Mouse (Mus musculus) heart, embryonic 13.5 days (tissue): ENCODE data around the gene Cox17. TPM values are rescaled to one million over a fixed set of nuclear protein-coding genes. Genes with fewer than 3 reads are reported as not detected.
A peak's percentile ranks its signal among the peaks of the same experiment; 100 is the strongest.

ENCODE experiments used
- ATAC-seq: fragments of 200-750 bp; cut with Nextera tagmentation; 2 replicates; pipeline ENCODE4 v1.8.0; 2017; ENCODE audit warnings: moderate TSS enrichment; ENCODE audit not compliant: insufficient number of reproducible peaks, low FRiP score, low TSS enrichment; ENCODE audit errors: extremely low read depth
- H3K27ac ChIP-seq: fragments of 300-500 bp; sonication (generic); replicated peaks from 2 replicates; pipeline ENCODE4 v1.5.1; 2015; ENCODE audit warnings: moderate library complexity, mild to moderate bottlenecking, inconsistent platforms
- H3K27me3 ChIP-seq: fragments of 300-500 bp; sonication (generic); replicated peaks from 2 replicates; pipeline ENCODE4 v1.6.1; 2015; ENCODE audit warnings: mild to moderate bottlenecking, inconsistent platforms
- H3K36me3 ChIP-seq: fragments of 300-500 bp; sonication (generic); 2 replicates; pipeline ENCODE4 v1.6.1; 2015; ENCODE audit warnings: mild to moderate bottlenecking, inconsistent platforms
- H3K4me1 ChIP-seq: fragments of 300-500 bp; sonication (generic); 2 replicates; pipeline ENCODE4 v1.6.1; 2015; ENCODE audit warnings: inconsistent platforms
- H3K4me2 ChIP-seq: fragments of 300-500 bp; sonication (generic); 2 replicates; pipeline ENCODE4 v1.6.1; 2015; ENCODE audit warnings: inconsistent platforms, mild to moderate bottlenecking, moderate library complexity
- H3K4me3 ChIP-seq: fragments of 300-500 bp; sonication (generic); 2 replicates; pipeline ENCODE4 v1.5.1; 2015; ENCODE audit warnings: moderate library complexity, mild to moderate bottlenecking, inconsistent platforms
- H3K9ac ChIP-seq: fragments of 300-500 bp; sonication (generic); 2 replicates; pipeline ENCODE4 v1.6.1; 2015; ENCODE audit warnings: inconsistent platforms, mild to moderate bottlenecking, moderate library complexity
- H3K9me3 ChIP-seq: fragments of 300-500 bp; sonication (generic); 2 replicates; pipeline ENCODE4 v1.6.1; 2016; ENCODE audit warnings: inconsistent platforms
- WGBS: fragments of 180-500 bp; shearing (Covaris S2); methylation state at CpG from one replicate; pipeline ENCODE4 v1.1.7; 2015; ENCODE audit warnings: mixed read lengths; 5-methylcytosine and 5-hydroxymethylcytosine counted together
- polyA plus RNA-seq: library from polyadenylated mRNA; unstranded; fragments of >200 nt; fragmentation: Nextera tagmentation; extraction: Ambion mirVana; gene quantifications from 2 replicates; pipeline ENCODE4 v1.2.1, GENCODE M21; 2015

Cox17 gene
- polyA plus RNA-seq, 1 experiment from 2014 or later, result 237 TPM

DNA sequence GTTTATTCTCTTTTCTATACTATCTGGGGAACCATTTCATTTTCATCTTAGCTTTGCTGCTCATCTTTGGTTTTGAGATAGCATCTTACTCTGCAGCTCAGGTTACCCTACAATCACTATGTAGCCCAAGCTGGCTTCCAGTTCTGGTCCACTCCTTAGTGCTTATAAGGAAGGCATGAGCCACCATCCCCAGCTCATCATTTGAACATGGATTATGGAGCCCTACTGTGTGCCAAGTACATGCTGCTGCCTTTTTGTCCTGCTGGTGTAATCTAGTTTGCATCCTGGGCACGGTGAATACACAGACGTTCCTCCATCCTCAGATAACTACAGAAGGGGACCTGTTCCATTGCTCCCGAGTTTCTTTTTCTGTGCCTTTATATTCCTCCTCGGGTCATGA, 26.1 kb downstream of the Cox17 start:
- peak overlapping the region; percentile 59 for H3K4me2 ChIP-seq
- peaks cover 91% of the 10 kb centered on the region for H3K4me1 ChIP-seq
- ATAC-seq, result no peak
- H3K36me3 ChIP-seq, result peaks cover 93% of the 10 kb centered on the region
- peak overlapping the region; percentile 23; the same call in 1 of the 2 replicates for H3K4me3 ChIP-seq
- H3K9ac ChIP-seq, result no peak overlapping the region; the same call in 1 of the 2 replicates
- WGBS, result 63% methylated on average over 4 of the region's 4 CpGs
- H3K27ac ChIP-seq, result no peak overlapping the region
- H3K27me3 ChIP-seq, result no peaks in the 10 kb centered on the region
- H3K9me3 ChIP-seq, result no peaks in the 10 kb centered on the region

DNA sequence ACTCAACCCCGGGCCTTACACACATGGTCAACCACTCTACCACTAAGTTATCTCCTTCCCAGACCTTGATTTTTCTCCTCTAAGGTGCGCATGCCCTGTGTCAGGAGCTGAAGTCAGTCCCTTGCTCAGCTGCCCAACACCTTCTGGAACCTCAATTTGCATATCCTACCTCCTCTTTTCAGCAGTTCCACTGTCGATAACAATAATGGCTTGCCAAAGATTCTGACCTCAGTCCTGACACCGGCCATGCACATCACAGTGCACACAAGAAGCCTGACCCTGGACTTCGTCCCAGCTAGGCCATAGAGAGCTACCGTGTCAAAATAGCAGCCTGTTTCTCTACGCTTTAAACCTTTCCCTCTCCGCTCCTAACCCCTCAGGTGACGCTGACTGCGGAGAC, 26.6 kb downstream of the Cox17 start:
- H3K9ac ChIP-seq, result peak overlapping the region; percentile 29; the same call in 1 of the 2 replicates
- WGBS, result 62% methylated on average over 10 of the region's 10 CpGs
- no peaks in the 10 kb centered on the region for H3K27me3 ChIP-seq
- H3K27ac ChIP-seq, result peak overlapping the region; percentile 20
- H3K4me3 ChIP-seq, result no peak overlapping the region
- H3K4me1 ChIP-seq, result peaks cover 89% of the 10 kb centered on the region
- H3K4me2 ChIP-seq, result peak overlapping the region; percentile 59
- no peaks in the 10 kb centered on the region for H3K9me3 ChIP-seq
- no peak for ATAC-seq
- peaks cover 95% of the 10 kb centered on the region for H3K36me3 ChIP-seq

DNA sequence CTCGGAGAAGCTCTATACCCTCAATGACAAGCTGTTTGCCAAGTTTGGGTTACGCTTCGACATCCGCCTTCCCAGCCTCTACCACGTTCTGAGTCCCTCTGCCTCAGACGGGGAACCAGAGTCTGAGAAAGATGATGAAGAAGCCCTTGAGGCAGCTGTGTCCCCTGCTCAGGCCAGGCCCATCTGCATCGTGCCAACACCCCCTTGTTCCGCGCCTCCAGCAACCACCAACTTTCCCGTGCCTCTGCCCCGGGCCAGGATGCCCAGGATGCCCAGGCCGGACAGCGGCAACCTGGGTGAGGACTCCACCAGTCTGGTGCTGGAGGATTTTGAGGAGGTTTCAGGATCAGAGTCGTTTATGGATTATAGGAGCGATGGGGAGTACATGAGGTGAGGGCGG, 27.1 kb downstream of the Cox17 start:
- no peaks in the 10 kb centered on the region for H3K9me3 ChIP-seq
- no peak for ATAC-seq
- peak overlapping the region; percentile 59 for H3K4me2 ChIP-seq
- WGBS, result 75% methylated on average over 16 of the region's 16 CpGs
- H3K27ac ChIP-seq, result peak overlapping the region; percentile 20
- 0 out of 2 replicates have a peak overlapping the region, but pooled peaks have one; percentile 14 for H3K4me3 ChIP-seq
- H3K4me1 ChIP-seq, result peaks cover 89% of the 10 kb centered on the region
- peak overlapping the region; percentile 29; the same call in 1 of the 2 replicates for H3K9ac ChIP-seq
- H3K36me3 ChIP-seq, result peaks cover 97% of the 10 kb centered on the region
- H3K27me3 ChIP-seq, result no peaks in the 10 kb centered on the region

DNA sequence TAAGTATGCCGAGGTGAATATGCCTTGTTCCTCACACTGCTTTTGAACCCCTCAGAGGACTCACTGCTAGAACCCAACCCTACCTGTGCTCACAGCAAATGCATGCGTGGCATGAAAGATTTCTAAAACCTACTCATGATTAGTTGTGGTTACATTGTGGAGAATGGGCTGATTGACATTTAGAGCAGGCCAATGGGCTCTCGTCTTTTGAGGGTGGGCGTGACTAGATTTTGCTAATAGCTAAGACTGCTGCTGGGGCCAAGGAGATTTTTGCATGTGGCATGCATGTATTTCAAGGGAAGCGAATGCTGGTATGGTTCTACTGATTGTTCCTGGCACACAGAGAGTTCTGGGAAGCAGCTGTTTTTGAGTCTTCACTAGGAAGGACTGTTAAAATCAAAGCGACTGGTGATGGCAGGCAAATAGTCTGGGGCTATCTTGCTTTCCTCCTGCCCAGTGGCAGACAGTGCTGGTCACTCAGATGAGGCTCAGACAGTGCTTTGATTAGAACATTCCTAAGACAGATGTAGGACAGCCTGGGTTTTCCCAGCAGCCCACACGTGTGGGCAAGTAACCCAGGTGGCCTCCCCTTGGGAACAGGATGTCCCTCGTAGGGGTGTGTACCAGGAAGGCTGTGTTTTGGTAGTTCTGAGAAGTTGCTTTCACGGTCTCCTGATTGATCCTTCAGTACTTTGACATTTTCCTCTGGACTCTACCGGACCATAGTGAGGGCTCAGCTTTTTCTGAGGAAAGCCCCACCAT, 27.8 kb downstream of the Cox17 start:
- Histone ChIP-seq H3K4me2 (peak overlapping the region; percentile 59), H3K9ac (peak overlapping the region; percentile 70), H3K27ac (peak overlapping the region; percentile 46), H3K4me1 (peaks cover 87% of the 10 kb centered on the region), H3K9me3 (no peaks in the 10 kb centered on the region), H3K4me3 (peak overlapping the region; percentile 14; the same call in 1 of the 2 replicates), H3K27me3 (no peaks in the 10 kb centered on the region), H3K36me3 (peaks cover 93% of the 10 kb centered on the region)
- no peak for ATAC-seq
- 54% methylated on average over 10 of the region's 10 CpGs for WGBS

DNA sequence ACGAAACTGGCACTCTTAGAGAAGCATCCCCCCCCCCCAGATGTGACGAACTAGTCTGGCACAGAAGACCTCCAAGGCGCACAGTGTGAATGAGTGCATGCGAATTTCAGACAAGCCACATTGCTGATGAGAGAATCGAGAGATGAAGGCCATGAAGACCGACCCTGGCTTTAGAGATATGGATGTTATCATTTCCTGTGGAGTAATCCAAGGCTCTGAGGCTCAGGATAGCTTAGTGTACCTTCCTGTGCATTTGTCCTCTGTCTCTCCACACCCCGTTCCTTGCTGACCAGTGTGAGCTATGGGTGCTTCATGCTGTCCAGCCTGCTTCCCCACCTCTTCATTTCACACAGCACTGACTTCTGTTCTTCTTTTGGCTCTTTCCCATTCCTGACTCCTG, 28.4 kb downstream of the Cox17 start:
- H3K4me1 ChIP-seq, result peaks cover 85% of the 10 kb centered on the region
- peak overlapping the region; percentile 14; the same call in 1 of the 2 replicates for H3K4me3 ChIP-seq
- 37% methylated on average over 7 of the region's 7 CpGs for WGBS
- H3K9ac ChIP-seq, result peak overlapping the region; percentile 70
- peaks cover 90% of the 10 kb centered on the region for H3K36me3 ChIP-seq
- peak overlapping the region; percentile 46 for H3K27ac ChIP-seq
- peak overlapping the region; percentile 59 for H3K4me2 ChIP-seq
- no peaks in the 10 kb centered on the region for H3K9me3 ChIP-seq
- no peaks in the 10 kb centered on the region for H3K27me3 ChIP-seq
- no peak for ATAC-seq

DNA sequence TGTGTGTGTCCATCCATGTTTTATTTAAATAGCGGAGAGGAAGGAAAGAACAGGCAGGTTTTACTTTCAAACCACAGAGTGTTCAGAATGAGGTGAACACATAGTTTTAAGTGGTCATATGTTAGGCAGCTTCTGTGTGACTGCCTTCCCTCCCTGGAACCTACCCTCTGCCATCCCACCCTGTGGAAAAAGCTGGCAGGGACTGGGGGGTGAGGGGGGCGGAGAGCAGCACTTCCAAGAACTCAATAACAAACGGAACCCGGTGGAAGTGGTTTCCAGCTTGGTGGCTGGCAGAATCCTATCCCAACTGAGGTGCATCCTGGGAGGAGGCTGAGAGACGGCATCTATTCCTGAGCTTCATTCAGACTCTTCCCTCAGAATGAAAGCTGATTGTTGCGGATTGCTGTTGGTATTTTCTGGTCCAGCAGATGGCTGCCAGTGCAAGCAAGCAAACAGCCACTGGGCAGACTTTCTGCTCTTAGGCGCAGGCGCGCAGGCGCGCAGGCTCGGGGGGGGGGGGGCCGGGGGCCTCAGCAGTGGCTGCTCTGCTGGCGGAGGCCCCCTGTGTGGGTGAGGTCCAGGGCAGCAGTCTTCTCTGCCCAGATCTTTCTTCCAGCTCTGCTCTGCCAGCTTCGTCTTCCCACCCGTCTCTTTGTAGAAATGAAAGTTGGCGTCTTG, 29.5 kb downstream of the Cox17 start:
- peak overlapping the region; percentile 59 for H3K4me2 ChIP-seq
- peaks cover 78% of the 10 kb centered on the region for H3K36me3 ChIP-seq
- H3K27ac ChIP-seq, result peak overlapping the region; percentile 46
- H3K9ac ChIP-seq, result peak overlapping the region; percentile 25
- ATAC-seq, result no peak
- 38% methylated on average over 17 of the region's 17 CpGs for WGBS
- H3K4me3 ChIP-seq, result peak overlapping the region; percentile 30
- no peaks in the 10 kb centered on the region for H3K27me3 ChIP-seq
- peaks cover 73% of the 10 kb centered on the region for H3K4me1 ChIP-seq
- H3K9me3 ChIP-seq, result no peaks in the 10 kb centered on the region

DNA sequence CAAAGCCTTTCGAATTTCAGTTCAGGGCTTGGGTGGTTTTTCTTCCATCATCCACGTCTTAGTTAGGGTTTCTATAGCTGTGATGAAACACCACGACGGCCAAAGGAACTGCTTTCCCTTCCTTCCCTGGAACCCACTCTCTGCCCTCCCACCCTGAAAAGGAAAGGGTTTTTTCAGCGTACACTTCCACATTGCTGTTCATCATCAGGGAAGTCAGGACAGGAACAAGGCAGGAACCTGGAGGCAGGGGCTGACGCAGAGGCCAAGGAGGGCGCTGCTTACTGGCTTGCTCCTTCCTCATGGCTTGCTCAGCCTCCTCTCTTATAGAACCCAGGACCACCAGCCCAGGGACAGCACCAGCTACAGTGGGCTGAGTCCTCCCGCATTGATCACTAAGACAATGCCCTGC, 30.1 kb downstream of the Cox17 start:
- peak overlapping the region; percentile 30 for H3K4me3 ChIP-seq
- WGBS, result 46% methylated on average over 8 of the region's 8 CpGs
- no peaks in the 10 kb centered on the region for H3K27me3 ChIP-seq
- peaks cover 68% of the 10 kb centered on the region for H3K4me1 ChIP-seq
- ATAC-seq, result no peak
- peak overlapping the region; percentile 25 for H3K9ac ChIP-seq
- H3K9me3 ChIP-seq, result no peaks in the 10 kb centered on the region
- H3K27ac ChIP-seq, result peak overlapping the region; percentile 46
- H3K36me3 ChIP-seq, result peaks cover 73% of the 10 kb centered on the region
- H3K4me2 ChIP-seq, result peak overlapping the region; percentile 59

DNA sequence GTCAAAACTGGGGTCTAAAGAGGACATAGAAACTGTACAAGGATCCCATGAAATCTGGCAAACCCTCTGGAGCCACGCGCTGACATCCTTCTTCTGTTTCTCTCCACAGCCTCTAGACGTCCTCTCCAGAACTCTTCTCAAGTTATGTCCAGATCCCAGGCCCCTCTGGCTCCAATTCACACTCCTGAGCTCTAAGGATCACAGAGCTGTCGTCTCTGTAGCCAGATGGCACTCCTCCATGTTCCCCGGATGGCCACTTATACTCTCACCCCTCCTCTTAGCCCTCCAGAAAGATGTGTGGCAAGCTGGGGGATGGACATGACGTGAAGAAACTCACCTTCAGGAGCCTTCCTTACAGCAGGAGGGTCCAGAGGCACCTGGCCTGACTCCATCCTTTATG, 30.8 kb downstream of the Cox17 start:
- H3K4me2 ChIP-seq, result no peak overlapping the region
- H3K36me3 ChIP-seq, result peaks cover 67% of the 10 kb centered on the region

DNA sequence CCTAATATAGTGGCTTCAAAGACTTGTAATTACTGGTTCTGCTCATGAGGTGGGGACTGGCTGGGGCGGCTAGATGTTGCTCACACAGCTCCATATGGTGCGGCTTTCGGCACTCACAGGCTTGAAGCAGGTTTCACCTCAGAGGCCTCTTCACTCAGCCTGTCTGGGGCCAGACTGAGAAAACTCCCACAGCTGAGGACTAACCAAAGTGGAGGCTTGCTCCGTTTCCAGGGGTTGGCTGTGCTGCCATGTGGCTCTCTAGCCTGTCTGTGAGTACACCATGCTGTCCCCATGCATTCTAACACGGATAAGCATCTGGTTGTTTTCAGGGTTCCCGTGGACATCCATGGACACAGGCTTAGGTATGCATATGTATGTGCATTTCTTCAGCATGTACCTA, 31.8 kb downstream of the Cox17 start:
- H3K4me1 ChIP-seq, result peaks cover 53% of the 10 kb centered on the region
- H3K4me3 ChIP-seq, result no peak overlapping the region
- no peak overlapping the region for H3K4me2 ChIP-seq
- no peak for ATAC-seq
- H3K36me3 ChIP-seq, result peaks cover 57% of the 10 kb centered on the region
- H3K27ac ChIP-seq, result no peak overlapping the region
- no peaks in the 10 kb centered on the region for H3K9me3 ChIP-seq
- 62% methylated on average over 6 of the region's 6 CpGs for WGBS
- H3K27me3 ChIP-seq, result no peaks in the 10 kb centered on the region
- H3K9ac ChIP-seq, result no peak overlapping the region

More for the DNA sequence above, 30.8 kb downstream of the Cox17 start:
- no peaks in the 10 kb centered on the region for H3K27me3 ChIP-seq
- no peak for ATAC-seq
- WGBS, result 65% methylated on average over 6 of the region's 6 CpGs
- H3K4me3 ChIP-seq, result no peak overlapping the region
- no peaks in the 10 kb centered on the region for H3K9me3 ChIP-seq
- H3K4me1 ChIP-seq, result peaks cover 61% of the 10 kb centered on the region
- H3K27ac ChIP-seq, result no peak overlapping the region
- no peak overlapping the region for H3K9ac ChIP-seq

DNA sequence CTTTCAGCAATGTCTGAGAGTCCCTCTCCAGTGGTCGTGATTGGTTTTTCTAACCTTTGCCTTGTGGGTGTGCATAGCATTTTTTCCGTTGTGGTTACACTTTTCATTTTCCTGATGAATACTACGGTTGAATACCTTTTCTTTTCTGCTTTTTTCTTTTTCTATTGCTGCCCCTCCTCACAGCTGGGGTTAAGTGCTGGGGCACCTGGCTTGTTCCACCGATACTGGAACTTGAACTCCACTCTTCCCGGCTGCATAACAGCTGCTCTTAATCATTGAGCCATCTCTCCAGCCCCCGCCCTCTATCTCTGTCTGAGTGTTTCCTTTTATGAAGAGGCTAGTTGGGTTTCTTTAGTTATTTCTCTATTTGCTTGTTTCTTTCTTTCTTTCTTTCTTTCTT, 32.3 kb downstream of the Cox17 start:
- no peak overlapping the region for H3K4me3 ChIP-seq
- H3K36me3 ChIP-seq, result peaks cover 52% of the 10 kb centered on the region
- no peaks in the 10 kb centered on the region for H3K9me3 ChIP-seq
- no peak overlapping the region for H3K27ac ChIP-seq
- no peak for ATAC-seq
- no peak overlapping the region for H3K4me2 ChIP-seq
- no peak overlapping the region for H3K9ac ChIP-seq
- no peaks in the 10 kb centered on the region for H3K27me3 ChIP-seq
- H3K4me1 ChIP-seq, result peaks cover 48% of the 10 kb centered on the region
- 42% methylated on average over 6 of the region's 6 CpGs for WGBS

DNA sequence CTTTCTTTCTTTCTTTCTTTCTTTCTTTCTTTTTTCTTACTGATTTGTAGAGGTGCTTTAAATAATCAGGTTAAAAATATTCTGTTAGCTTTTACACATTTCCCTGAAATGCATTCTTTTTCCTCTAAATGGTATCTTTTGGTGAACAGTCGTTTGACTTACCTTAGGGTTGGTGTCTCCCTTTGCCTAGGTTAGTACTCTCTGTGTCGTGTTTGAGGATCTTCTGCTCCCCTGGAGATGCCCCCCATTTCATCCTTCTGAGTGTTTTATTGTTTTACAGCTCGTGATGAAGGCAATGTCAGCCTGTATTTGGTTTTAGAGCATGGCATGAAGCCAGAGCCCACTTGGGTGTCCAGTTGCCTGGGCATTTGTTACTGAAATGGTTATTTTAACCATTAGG, 32.7 kb downstream of the Cox17 start:
- peaks cover 44% of the 10 kb centered on the region for H3K4me1 ChIP-seq
- no peaks in the 10 kb centered on the region for H3K27me3 ChIP-seq
- no peak overlapping the region for H3K4me3 ChIP-seq
- no peaks in the 10 kb centered on the region for H3K9me3 ChIP-seq
- ATAC-seq, result no peak
- H3K27ac ChIP-seq, result no peak overlapping the region
- peaks cover 48% of the 10 kb centered on the region for H3K36me3 ChIP-seq
- 57% methylated on average over 3 of the region's 3 CpGs for WGBS
- H3K9ac ChIP-seq, result no peak overlapping the region
- no peak overlapping the region for H3K4me2 ChIP-seq
